Mouse (Mus musculus) MEL (cell line): Measurements from ENCODE around the gene 2200002D01Rik. TPM values are rescaled to one million over a fixed set of nuclear protein-coding genes. Genes with fewer than 3 reads are reported as not detected.

Experiments
- DNase-seq: peaks from one replicate; pipeline ENCODE4 v3.0.0; 2011; ENCODE audit warnings: low read depth, low spot score
- H3K27ac ChIP-seq: 2 replicates; pipeline ENCODE4 v1.5.1; 2012; ENCODE audit warnings: low read depth, mild to moderate bottlenecking, control low read depth, low read length, moderate library complexity; ENCODE audit not compliant: control insufficient read depth
- H3K27me3 ChIP-seq, 2 experiments: fragments of 150-350 bp in 1 of 2; sonication (generic) in 1 of 2; 2 replicates each; pipeline ENCODE4 v1.6.1; 2012; ENCODE audit warnings: low read length in 2 of 2, mild to moderate bottlenecking in 2 of 2, improper control_type of control experiment in 1 of 2, moderate library complexity in 1 of 2; ENCODE audit not compliant: insufficient read depth in 2 of 2, control insufficient read depth in 1 of 2
- H3K36me3 ChIP-seq, 2 experiments: 2 replicates each; pipeline ENCODE4 v1.6.1; 2012 to 2014; ENCODE audit warnings: low read length in 2 of 2, improper control_type of control experiment in 1 of 2, inconsistent platforms in 1 of 2, mild to moderate bottlenecking in 1 of 2; ENCODE audit not compliant: insufficient read depth in 2 of 2, control insufficient read depth in 1 of 2
- H3K4me1 ChIP-seq, 2 experiments: fragments of 150-350 bp in 1 of 2; sonication (generic) in 1 of 2; 2 replicates each; pipeline ENCODE4 v1.6.1; 2012; ENCODE audit warnings: low read length in 2 of 2, improper control_type of control experiment in 1 of 2, mild to moderate bottlenecking in 1 of 2; ENCODE audit not compliant: insufficient read depth in 2 of 2, control insufficient read depth in 1 of 2
- H3K4me3 ChIP-seq, 2 experiments: fragments of 150-350 bp in 1 of 2; sonication (generic) in 1 of 2; 2 replicates each; pipeline ENCODE4 v1.5.1; 2012; ENCODE audit warnings: low read depth in 2 of 2, low read length in 2 of 2, mild to moderate bottlenecking in 2 of 2, moderate library complexity in 2 of 2, control low read depth in 1 of 2, improper control_type of control experiment in 1 of 2; ENCODE audit not compliant: control insufficient read depth in 1 of 2, insufficient read depth in 1 of 2
- H3K79me2 ChIP-seq: 2 replicates; pipeline ENCODE4 v1.6.1; 2012; ENCODE audit warnings: mild to moderate bottlenecking, low read length, moderate library complexity; ENCODE audit not compliant: control insufficient read depth, poor library complexity, insufficient read depth
- H3K9ac ChIP-seq: 2 replicates; pipeline ENCODE4 v1.6.1; 2012; ENCODE audit warnings: low read depth, mild to moderate bottlenecking, control low read depth, low read length, moderate library complexity; ENCODE audit not compliant: control insufficient read depth, poor library complexity, severe bottlenecking
- H3K9me3 ChIP-seq: fragments of 150-350 bp; sonication (generic); replicated peaks from 2 replicates; pipeline ENCODE4 v1.6.1; 2012; ENCODE audit warnings: mild to moderate bottlenecking, low read length, improper control_type of control experiment, moderate library complexity; ENCODE audit not compliant: insufficient read depth
- CHD2 ChIP-seq: IDR thresholded peaks from 2 replicates; pipeline ENCODE4 v1.6.1; 2011; ENCODE audit warnings: low read length, improper control_type of control experiment
- CTCF ChIP-seq, 3 experiments: IDR thresholded peaks in 2 of 3; conservative IDR thresholded peaks in 1 of 3; 2 replicates each; pipeline ENCODE4 v1.5.1; 2011 to 2012; ENCODE audit warnings: low read length in 3 of 3, low read depth in 2 of 3, mild to moderate bottlenecking in 2 of 3, improper control_type of control experiment in 1 of 3, inconsistent platforms in 1 of 3, mixed read lengths in 1 of 3, moderate library complexity in 1 of 3; ENCODE audit not compliant: control insufficient read depth in 1 of 3, insufficient read depth in 1 of 3, poor library complexity in 1 of 3, severe bottlenecking in 1 of 3
- E2F4 ChIP-seq: IDR thresholded peaks from 2 replicates; pipeline ENCODE4 v1.6.1; 2011; ENCODE audit warnings: low read depth, low read length, improper control_type of control experiment, borderline replicate concordance
- ELF1 ChIP-seq: IDR thresholded peaks from 2 replicates; pipeline ENCODE4 v1.6.1; 2014; ENCODE audit warnings: low read depth, mild to moderate bottlenecking, inconsistent platforms, low read length, improper control_type of control experiment, moderate library complexity
- ETS1 ChIP-seq: IDR thresholded peaks from 2 replicates; pipeline ENCODE4 v1.6.1; 2012; ENCODE audit warnings: low read depth, mild to moderate bottlenecking, inconsistent platforms, low read length, improper control_type of control experiment, moderate library complexity
- GATA1 ChIP-seq: IDR thresholded peaks from 2 replicates; pipeline ENCODE4 v1.6.1; 2011; ENCODE audit warnings: low read depth, low read length, improper control_type of control experiment
- HCFC1 ChIP-seq: IDR thresholded peaks from 2 replicates; pipeline ENCODE4 v1.6.1; 2012; ENCODE audit warnings: low read depth, mild to moderate bottlenecking, inconsistent platforms, low read length, improper control_type of control experiment, moderate library complexity
- JUND ChIP-seq: IDR thresholded peaks from 2 replicates; pipeline ENCODE4 v1.6.1; 2011; ENCODE audit warnings: low read depth, mild to moderate bottlenecking, improper control_type of control experiment, low read length
- KAT2A ChIP-seq: conservative IDR thresholded peaks from 2 replicates; pipeline ENCODE4 v1.6.1; 2012; ENCODE audit warnings: low read depth, low read length, improper control_type of control experiment, inconsistent platforms
- MAFK ChIP-seq: IDR thresholded peaks from 2 replicates; pipeline ENCODE4 v1.6.1; 2011; ENCODE audit warnings: low read depth, mild to moderate bottlenecking, low read length, improper control_type of control experiment, borderline replicate concordance
- MAX ChIP-seq: IDR thresholded peaks from 2 replicates; pipeline ENCODE4 v1.6.1; 2011; ENCODE audit warnings: low read length, improper control_type of control experiment
- MAZ ChIP-seq: IDR thresholded peaks from 2 replicates; pipeline ENCODE4 v1.6.1; 2012; ENCODE audit warnings: low read depth, mild to moderate bottlenecking, inconsistent platforms, low read length, improper control_type of control experiment
- MEF2A ChIP-seq: IDR thresholded peaks from 2 replicates; pipeline ENCODE4 v1.6.1; 2014; ENCODE audit warnings: low read depth, mild to moderate bottlenecking, inconsistent platforms, low read length, improper control_type of control experiment; ENCODE audit not compliant: poor library complexity, insufficient replicate concordance, severe bottlenecking; ENCODE audit errors: extremely low read depth
- MXI1 ChIP-seq: IDR thresholded peaks from 2 replicates; pipeline ENCODE4 v1.6.1; 2011; ENCODE audit warnings: mild to moderate bottlenecking, low read depth, low read length, improper control_type of control experiment
- MYB ChIP-seq: IDR thresholded peaks from 2 replicates; pipeline ENCODE4 v1.6.1; 2011; ENCODE audit warnings: mild to moderate bottlenecking, low read depth, low read length, improper control_type of control experiment
- NELFE ChIP-seq: IDR thresholded peaks from 2 replicates; pipeline ENCODE4 v1.6.1; 2011; ENCODE audit warnings: low read depth, low read length, improper control_type of control experiment
- NRF1 ChIP-seq: IDR thresholded peaks from 2 replicates; pipeline ENCODE4 v1.6.1; 2014; ENCODE audit warnings: low read depth, mild to moderate bottlenecking, inconsistent platforms, low read length, improper control_type of control experiment, moderate library complexity; ENCODE audit not compliant: poor library complexity, insufficient read depth, severe bottlenecking
- POLR2A ChIP-seq, 2 experiments: IDR thresholded peaks; 2 replicates each; pipeline ENCODE4 v1.6.1; 2011 to 2012; ENCODE audit warnings: low read length in 2 of 2, mild to moderate bottlenecking in 2 of 2, control low read depth in 1 of 2, improper control_type of control experiment in 1 of 2, low read depth in 1 of 2, moderate library complexity in 1 of 2; ENCODE audit not compliant: control insufficient read depth in 1 of 2, insufficient read depth in 1 of 2, poor library complexity in 1 of 2
- POLR2AphosphoS2 ChIP-seq: IDR thresholded peaks from 2 replicates; pipeline ENCODE4 v1.6.1; 2011; ENCODE audit warnings: low read length, improper control_type of control experiment
- POLR2AphosphoS5 ChIP-seq: IDR thresholded peaks from 2 replicates; pipeline ENCODE4 v1.6.1; 2012; ENCODE audit warnings: low read depth, borderline replicate concordance, mild to moderate bottlenecking, inconsistent platforms, low read length, moderate library complexity, mixed read lengths
- RAD21 ChIP-seq: IDR thresholded peaks from 2 replicates; pipeline ENCODE4 v1.6.1; 2011; ENCODE audit warnings: mild to moderate bottlenecking, low read depth, low read length, improper control_type of control experiment
- TAL1 ChIP-seq: IDR thresholded peaks from 2 replicates; pipeline ENCODE4 v1.6.1; 2012; ENCODE audit warnings: mild to moderate bottlenecking, inconsistent platforms, low read length, moderate library complexity, mixed read lengths
- TBP ChIP-seq: IDR thresholded peaks from 2 replicates; pipeline ENCODE4 v1.8.0; 2011; ENCODE audit warnings: low read depth, low read length, improper control_type of control experiment
- USF2 ChIP-seq, 2 experiments: IDR thresholded peaks; 2 replicates each; pipeline ENCODE4 v1.6.1; 2011 to 2012; ENCODE audit warnings: improper control_type of control experiment in 2 of 2, low read length in 2 of 2, borderline replicate concordance in 1 of 2, inconsistent platforms in 1 of 2, low read depth in 1 of 2, mild to moderate bottlenecking in 1 of 2; ENCODE audit not compliant: insufficient read depth in 1 of 2
- ZKSCAN1 ChIP-seq: IDR thresholded peaks from 2 replicates; pipeline ENCODE4 v1.6.1; 2012; ENCODE audit warnings: low read depth, mild to moderate bottlenecking, inconsistent platforms, low read length, improper control_type of control experiment, moderate library complexity
- ZNF384 ChIP-seq: IDR thresholded peaks from 2 replicates; pipeline ENCODE4 v1.6.1; 2012; ENCODE audit warnings: low read depth, mild to moderate bottlenecking, inconsistent platforms, low read length, improper control_type of control experiment
- polyA plus RNA-seq, 2 experiments: library from polyadenylated mRNA; stranded (reverse) in 1 of 2; unstranded in 1 of 2; fragments of >175 nt in 1 of 2; fragments of >200 nt in 1 of 2; gene quantifications; 2 replicates each; pipeline versions ENCODE4 v1.2.1 to v1.2.4; 2012; ENCODE audit warnings: low replicate concordance in 2 of 2, low read depth in 1 of 2; ENCODE audit not compliant: insufficient read length in 2 of 2, insufficient read depth in 1 of 2, missing spikeins in 1 of 2
- total RNA-seq: library from RNA; depleted of rRNA; stranded (reverse); fragments of 300-350 nt; gene quantifications from 2 replicates; pipeline ENCODE4 v1.2.3, GENCODE M21; 2012

2200002D01Rik gene
- total and polyA plus RNA-seq, 3 experiments: 0.85 to 5.4 TPM; not detected in 1

GRCm38 (mm10) chr7:29296998-29297397 lies 48.7 kb upstream of the 2200002D01Rik start (continued):
- TF ChIP-seq MEF2A (no peak), POLR2AphosphoS5 (no peak), GATA1 (no peak), E2F4 (no peak), MXI1 (no peak; the same call in 1 of the 2 replicates), RAD21 (peak; percentile 83), TBP (no peak), USF2 (IDR thresholded peaks at IDR 0.05; ENCODE audit: borderline replicate concordance in 1 of 2, insufficient read depth in 1 of 2, low read depth in 1 of 2, low read length in 2 of 2) (no peak), JUND (no peak), CTCF (IDR thresholded peaks at IDR 0.05 in 2 of 3, conservative IDR thresholded peaks at IDR 0.05 in 1 of 3; ENCODE audit: control insufficient read depth in 1 of 3, insufficient read depth in 1 of 3, low read depth in 2 of 3, low read length in 3 of 3, poor library complexity in 1 of 3, severe bottlenecking in 1 of 3) (peak; percentile 74 to 88 (median 87)), ETS1 (no peak), TAL1 (no peak), HCFC1 (no peak), POLR2AphosphoS2 (no peak), ZKSCAN1 (no peak)

GRCm38 (mm10) chr7:29295861-29296647 lies 47.8 kb upstream of the 2200002D01Rik start:
- TF ChIP-seq ELF1: no peak
- TF ChIP-seq NELFE: no peak
- no peak for TF ChIP-seq POLR2A (IDR thresholded peaks at IDR 0.05; ENCODE audit: control insufficient read depth in 1 of 2, insufficient read depth in 1 of 2, low read depth in 1 of 2, low read length in 2 of 2, poor library complexity in 1 of 2)
- no peak for TF ChIP-seq HCFC1
- no peak for TF ChIP-seq POLR2AphosphoS5
- TF ChIP-seq MYB: no peak
- no peak for TF ChIP-seq NRF1
- no peak; the same call in 1 of the 2 replicates for TF ChIP-seq ZNF384
- no peak for TF ChIP-seq MAZ
- no peak for TF ChIP-seq POLR2AphosphoS2
- TF ChIP-seq KAT2A: no peak
- TF ChIP-seq MAFK: no peak
- TF ChIP-seq CHD2: no peak
- no peak for TF ChIP-seq JUND
- TF ChIP-seq MXI1: no peak
- TF ChIP-seq MAX: no peak
- TF ChIP-seq CTCF (IDR thresholded peaks at IDR 0.05 in 2 of 3, conservative IDR thresholded peaks at IDR 0.05 in 1 of 3; ENCODE audit: control insufficient read depth in 1 of 3, insufficient read depth in 1 of 3, low read depth in 2 of 3, low read length in 3 of 3, poor library complexity in 1 of 3, severe bottlenecking in 1 of 3): no peak
- TF ChIP-seq, all 39 proteins: peak for 0
- H3K27me3 ChIP-seq: no peaks in the 10 kb centered on the region

More at GRCm38 (mm10) chr7:29295861-29296647, 47.8 kb upstream of the 2200002D01Rik start:
- no peaks in the 10 kb centered on the region for H3K9me3 ChIP-seq
- no peak for DNase-seq
- peaks cover 3 to 8% of the 10 kb centered on the region in 2 experiments; a peak in 1 of 4 replicates for H3K4me1 ChIP-seq
- H3K4me3 ChIP-seq: no peak overlapping the region
- H3K27ac ChIP-seq: no peak overlapping the region
- H3K36me3 ChIP-seq: no peaks in the 10 kb centered on the region
- no peaks in the 10 kb centered on the region for H3K79me2 ChIP-seq
- H3K9ac ChIP-seq: no peak overlapping the region
